Mouse (Mus musculus): ENCODE data around the gene Gna15. TPM values are rescaled to one million over a fixed set of nuclear protein-coding genes. Genes with fewer than 3 reads are reported as not detected.

Gene Gna15
- polyA plus RNA-seq, 1 experiment from 2014 or later, result 0.94 TPM

- H3K4me3 ChIP-seq (replicated peaks), result peak overlapping the region; percentile 27
- 7% methylated on average over 10 of the region's 10 CpGs for WGBS
- no peaks in the 10 kb centered on the region for H3K9me3 ChIP-seq
- H3K4me2 ChIP-seq (replicated peaks), result peak overlapping the region; percentile 42
- peaks cover 75% of the 10 kb centered on the region for H3K4me1 ChIP-seq (replicated peaks)
- 0 out of 2 replicates have a peak overlapping the region, but pooled peaks have one; percentile 25 for H3K27ac ChIP-seq
- H3K9ac ChIP-seq (replicated peaks), result peak overlapping the region; percentile 52; the same call in 1 of the 2 replicates
- ATAC-seq, result no peak
- peaks cover 43% of the 10 kb centered on the region for H3K36me3 ChIP-seq
- H3K27me3 ChIP-seq, result peaks cover 53% of the 10 kb centered on the region
Measured at GRCm38 (mm10) chr10:81564216-81564615, 40.2 kb upstream of the Gna15 start.

GRCm38 (mm10) chr10:81563481-81563880 lies 39.5 kb upstream of the Gna15 start:
- Histone ChIP-seq H3K4me2 (replicated peaks) (peak overlapping the region; percentile 42), H3K27me3 (peaks cover 53% of the 10 kb centered on the region), H3K4me1 (replicated peaks) (peaks cover 73% of the 10 kb centered on the region), H3K27ac (no peak overlapping the region), H3K9me3 (no peaks in the 10 kb centered on the region), H3K4me3 (replicated peaks) (no peak overlapping the region), H3K36me3 (peaks cover 43% of the 10 kb centered on the region), H3K9ac (replicated peaks) (peak overlapping the region; percentile 52; the same call in 1 of the 2 replicates)
- ATAC-seq, result no peak
- WGBS, result 51% methylated on average over 6 of the region's 6 CpGs

- no peak overlapping the region for H3K27ac ChIP-seq
- H3K9ac ChIP-seq (replicated peaks), result peak overlapping the region; percentile 54
- H3K4me3 ChIP-seq (replicated peaks), result 0 out of 2 replicates have a peak overlapping the region, but pooled peaks have one; percentile 8
- ATAC-seq, result no peak
- H3K36me3 ChIP-seq, result peaks cover 43% of the 10 kb centered on the region
- H3K27me3 ChIP-seq, result peaks cover 43% of the 10 kb centered on the region
- H3K4me1 ChIP-seq (replicated peaks), result peaks cover 64% of the 10 kb centered on the region
- peak overlapping the region; percentile 33 for H3K4me2 ChIP-seq (replicated peaks)
- WGBS, result 73% methylated on average over 6 of the region's 6 CpGs
- no peaks in the 10 kb centered on the region for H3K9me3 ChIP-seq
Measured at GRCm38 (mm10) chr10:81562411-81562810, 38.4 kb upstream of the Gna15 start.

GRCm38 (mm10) chr10:81560719-81561459 lies 36.9 kb upstream of the Gna15 start:
- ATAC-seq, result no peak; the same call in 1 of the 2 replicates
- H3K27ac ChIP-seq, result peak overlapping the region; percentile 92
- peaks cover 55% of the 10 kb centered on the region for H3K4me1 ChIP-seq (replicated peaks)
- H3K9ac ChIP-seq (replicated peaks), result peak overlapping the region; percentile 100
- peak overlapping the region; percentile 95 for H3K4me3 ChIP-seq (replicated peaks)
- no peaks in the 10 kb centered on the region for H3K9me3 ChIP-seq
- 39% methylated on average over 16 of the region's 16 CpGs for WGBS
- H3K4me2 ChIP-seq (replicated peaks), result peak overlapping the region; percentile 95
- H3K27me3 ChIP-seq, result peaks cover 28% of the 10 kb centered on the region
- peaks cover 32% of the 10 kb centered on the region for H3K36me3 ChIP-seq

- ATAC-seq, result peak; percentile 50
- Histone ChIP-seq H3K9me3 (no peaks in the 10 kb centered on the region), H3K9ac (replicated peaks) (peak overlapping the region; percentile 100), H3K27me3 (peaks cover 18% of the 10 kb centered on the region), H3K27ac (peak overlapping the region; percentile 92), H3K4me3 (replicated peaks) (peak overlapping the region; percentile 95), H3K36me3 (peaks cover 22% of the 10 kb centered on the region), H3K4me2 (replicated peaks) (peak overlapping the region; percentile 95), H3K4me1 (replicated peaks) (peaks cover 49% of the 10 kb centered on the region)
- 2% methylated on average over 36 of the region's 36 CpGs for WGBS
Measured at GRCm38 (mm10) chr10:81559627-81560539, 35.9 kb upstream of the Gna15 start.

GRCm38 (mm10) chr10:81559163-81559626 lies 35.2 kb upstream of the Gna15 start, which contains the start of gene Aes:
Gene Aes (plus strand): TSS chr10:81559488.
- under 1% methylated on average over 46 of the region's 53 CpGs for WGBS
- peak; percentile 57 for ATAC-seq
- peaks cover 16% of the 10 kb centered on the region for H3K36me3 ChIP-seq
- peaks cover 42% of the 10 kb centered on the region for H3K4me1 ChIP-seq (replicated peaks)
- H3K4me3 ChIP-seq (replicated peaks), result peak within 1 kb of the TSS; percentile 95
- H3K27me3 ChIP-seq, result peaks cover 11% of the 10 kb centered on the region
- H3K9ac ChIP-seq (replicated peaks), result peak within 1 kb of the TSS; percentile 100
- H3K27ac ChIP-seq, result peak within 1 kb of the TSS; percentile 92
- H3K4me2 ChIP-seq (replicated peaks), result peak within 1 kb of the TSS; percentile 95
- no peaks in the 10 kb centered on the region for H3K9me3 ChIP-seq

GRCm38 (mm10) chr10:81557491-81557890 lies 33.5 kb upstream of the Gna15 start:
- no peak overlapping the region for H3K9ac ChIP-seq (replicated peaks)
- H3K4me1 ChIP-seq (replicated peaks), result peaks cover 26% of the 10 kb centered on the region
- no peak overlapping the region for H3K4me3 ChIP-seq (replicated peaks)
- WGBS, result 73% methylated on average over 1 of the region's 1 CpGs
- H3K36me3 ChIP-seq, result peaks cover 10% of the 10 kb centered on the region
- no peaks in the 10 kb centered on the region for H3K27me3 ChIP-seq
- H3K27ac ChIP-seq, result no peak overlapping the region
- ATAC-seq, result no peak
- H3K4me2 ChIP-seq (replicated peaks), result no peak overlapping the region
- no peaks in the 10 kb centered on the region for H3K9me3 ChIP-seq

- Histone ChIP-seq H3K9ac (replicated peaks) (no peak overlapping the region), H3K4me1 (replicated peaks) (peaks cover 18% of the 10 kb centered on the region), H3K4me2 (replicated peaks) (no peak overlapping the region), H3K9me3 (no peaks in the 10 kb centered on the region), H3K27me3 (no peaks in the 10 kb centered on the region), H3K36me3 (peaks cover 2% of the 10 kb centered on the region), H3K27ac (no peak overlapping the region), H3K4me3 (replicated peaks) (no peak overlapping the region)
- WGBS, result 75% methylated on average over 3 of the region's 3 CpGs
- ATAC-seq, result no peak
Measured at GRCm38 (mm10) chr10:81556282-81556681, 32.3 kb upstream of the Gna15 start.

GRCm38 (mm10) chr10:81553807-81554755 lies 30.1 kb upstream of the Gna15 start:
- H3K4me2 ChIP-seq (replicated peaks), result no peak overlapping the region
- 88% methylated on average over 6 of the region's 6 CpGs for WGBS
- no peak for ATAC-seq

GRCm38 (mm10) chr10:81553232-81553631 lies 29.2 kb upstream of the Gna15 start:
- Histone ChIP-seq H3K9ac (replicated peaks) (no peak overlapping the region), H3K27me3 (no peaks in the 10 kb centered on the region), H3K27ac (no peak overlapping the region), H3K9me3 (no peaks in the 10 kb centered on the region), H3K4me1 (replicated peaks) (no peaks in the 10 kb centered on the region; the same call in 1 of the 2 replicates), H3K4me2 (replicated peaks) (no peak overlapping the region), H3K36me3 (no peaks in the 10 kb centered on the region), H3K4me3 (replicated peaks) (no peak overlapping the region)
- no peak for ATAC-seq
- WGBS, result 82% methylated on average over 5 of the region's 5 CpGs

More at GRCm38 (mm10) chr10:81553807-81554755, 30.1 kb upstream of the Gna15 start:
- Histone ChIP-seq H3K27ac (no peak overlapping the region), H3K36me3 (no peaks in the 10 kb centered on the region), H3K27me3 (no peaks in the 10 kb centered on the region), H3K4me1 (replicated peaks) (peaks cover 6% of the 10 kb centered on the region), H3K9ac (replicated peaks) (no peak overlapping the region), H3K9me3 (no peaks in the 10 kb centered on the region), H3K4me3 (replicated peaks) (no peak overlapping the region)

GRCm38 (mm10) chr10:81551597-81552102 lies 27.6 kb upstream of the Gna15 start:
- Histone ChIP-seq H3K4me2 (replicated peaks) (no peak overlapping the region), H3K27ac (peak overlapping the region; percentile 22; the same call in 1 of the 2 replicates), H3K9ac (replicated peaks) (no peak overlapping the region), H3K27me3 (no peaks in the 10 kb centered on the region), H3K4me3 (replicated peaks) (no peak overlapping the region), H3K36me3 (no peaks in the 10 kb centered on the region), H3K9me3 (no peaks in the 10 kb centered on the region), H3K4me1 (replicated peaks) (no peaks in the 10 kb centered on the region; the same call in 1 of the 2 replicates)
- 6% methylated on average over 12 of the region's 12 CpGs for WGBS
- ATAC-seq, result peak; percentile 89
